Mouse (Mus musculus) lung, postnatal 10 days (tissue): Measurements from ENCODE around the gene Wdfy3.
"Not testable (repeated sequence)": the region's sequence is repeated elsewhere in the genome, so short reads cannot be mapped to it uniquely, and the experiment has no call there.

Experiments used
- DNase-seq: peaks from one replicate; pipeline ENCODE4 v3.0.0; 2021

Gene Wdfy3

DNA sequence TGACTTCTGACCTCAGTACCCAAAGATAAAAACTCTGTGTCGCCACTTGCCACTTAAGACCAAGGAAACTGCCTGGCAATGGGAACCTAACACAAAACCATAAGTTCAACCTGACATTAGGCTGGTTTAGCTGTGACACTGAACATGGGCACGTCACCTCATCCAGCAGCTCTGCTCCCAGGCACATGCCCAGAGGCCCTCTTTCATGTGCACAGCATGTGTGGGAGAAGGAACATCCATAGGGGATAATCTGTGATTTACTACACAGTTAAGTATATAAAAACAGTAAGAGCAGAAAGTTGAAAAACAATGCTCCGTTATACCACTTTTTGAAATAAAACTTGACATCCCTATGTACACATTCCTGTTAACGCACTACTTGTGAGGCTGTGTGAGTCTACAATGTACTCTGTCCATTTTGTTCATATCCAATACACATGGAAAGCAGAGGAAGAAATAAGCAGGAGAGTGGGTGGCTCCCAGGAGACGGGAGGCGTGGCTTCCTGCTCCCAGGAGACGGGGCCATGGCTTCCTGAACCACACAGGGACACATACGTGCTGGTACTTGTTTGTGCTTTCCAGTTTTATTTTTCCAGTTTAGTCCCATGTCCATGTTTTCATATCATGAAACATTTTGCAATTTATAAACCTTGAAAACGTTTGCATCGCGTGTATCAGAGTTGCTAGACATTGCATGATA lies 73.5 kb downstream of the Wdfy3 start:
- DNase-seq, result no peak

- DNase-seq, result no peak
These were observed 74.2 kb downstream of the Wdfy3 start for GRCm38 (mm10) chr5:101995451-101995995.

DNA sequence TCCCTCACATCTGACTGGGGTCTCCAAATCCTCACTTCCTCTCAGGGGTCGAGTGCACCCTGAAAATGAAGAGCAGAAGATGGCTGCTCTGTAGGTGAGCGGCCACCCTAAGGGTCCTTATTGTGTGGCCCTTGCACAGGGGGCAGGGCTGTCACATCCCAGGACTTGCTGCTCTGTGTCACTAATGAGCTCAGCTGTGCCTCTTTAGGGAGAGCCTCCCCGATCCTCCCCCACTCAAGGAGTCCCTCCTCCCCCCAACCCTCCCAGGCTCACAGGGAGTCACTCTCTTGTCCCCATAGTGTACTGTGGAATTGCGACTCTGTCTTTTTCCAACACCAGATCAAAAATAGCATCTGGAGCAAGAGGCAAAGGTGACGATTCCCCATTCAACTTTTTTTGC lies 75.7 kb downstream of the Wdfy3 start:
- DNase-seq, result no peak

DNA sequence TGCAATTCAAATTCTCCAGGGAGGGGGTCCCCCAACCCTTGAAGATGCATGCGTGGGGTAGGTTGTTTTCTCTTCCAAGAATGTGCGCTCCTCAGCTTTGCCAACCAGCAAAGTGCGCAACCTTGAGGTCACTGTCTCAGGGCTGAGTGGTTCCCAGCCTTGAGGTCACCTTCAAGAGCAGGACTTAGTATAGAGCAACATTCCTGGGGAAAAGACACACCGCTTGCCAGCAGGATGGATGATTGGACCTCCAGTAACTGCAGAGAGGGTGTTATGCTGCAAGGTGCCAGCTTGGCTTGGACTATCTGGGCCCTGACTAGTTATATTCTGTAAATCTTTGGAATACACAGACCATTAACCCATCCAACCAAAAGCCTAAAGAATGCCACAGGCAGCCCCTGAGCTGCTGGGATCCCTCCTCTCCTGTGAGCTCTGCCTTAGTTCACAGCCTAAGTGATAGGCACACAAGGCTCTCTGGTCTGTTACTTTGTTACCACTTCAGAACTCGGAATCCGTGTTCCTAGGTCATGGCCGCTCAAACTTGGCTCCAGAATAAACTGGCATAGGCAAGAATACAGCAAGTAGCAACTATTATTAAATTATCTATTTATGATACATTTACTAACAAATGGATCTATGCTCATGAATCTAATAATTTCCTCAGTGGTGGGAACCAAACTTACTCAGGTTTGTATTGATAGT lies 76.6 kb downstream of the Wdfy3 start:
- no peak for DNase-seq

GRCm38 (mm10) chr5:101990298-101990845 lies 79.3 kb downstream of the Wdfy3 start:
- DNase-seq, result peak; percentile 38

DNA sequence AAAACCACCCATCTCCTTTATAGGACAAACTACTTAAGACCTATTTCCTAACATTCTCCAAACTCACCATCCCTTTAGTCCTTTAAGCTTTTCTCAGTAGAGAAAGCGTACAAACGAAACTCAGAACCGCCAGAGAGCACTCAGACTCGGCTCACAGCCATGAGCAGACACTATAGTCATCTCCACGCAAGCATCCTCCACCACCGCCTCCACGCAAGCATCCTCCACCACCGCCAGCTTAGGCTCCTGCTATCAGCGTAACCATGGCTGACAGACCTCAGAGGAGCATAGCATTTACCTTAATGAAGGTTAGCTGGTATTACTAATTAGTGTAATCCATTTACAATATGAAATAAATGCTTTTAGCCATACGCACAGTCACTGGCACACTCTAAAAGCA lies 81.2 kb downstream of the Wdfy3 start:
- DNase-seq, result no peak

DNA sequence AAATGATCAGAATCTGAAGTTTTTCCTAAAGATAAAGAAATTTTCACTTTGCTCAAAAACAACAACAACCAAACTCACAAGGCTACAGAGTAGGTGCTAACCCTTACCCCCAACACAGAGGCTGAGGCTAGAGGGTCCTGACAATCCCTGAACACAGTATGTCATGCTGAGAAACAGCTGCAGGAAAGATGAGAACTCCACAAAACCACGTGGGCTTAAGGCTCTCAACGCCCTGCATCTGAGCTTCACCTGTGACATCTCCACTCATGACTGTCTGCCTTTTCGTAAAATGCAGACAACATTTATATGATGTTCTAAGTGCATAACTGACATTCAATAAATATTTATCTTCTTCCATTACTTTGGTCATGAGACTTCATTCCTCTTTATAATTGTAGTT lies 83.0 kb downstream of the Wdfy3 start:
- no peak for DNase-seq

DNA sequence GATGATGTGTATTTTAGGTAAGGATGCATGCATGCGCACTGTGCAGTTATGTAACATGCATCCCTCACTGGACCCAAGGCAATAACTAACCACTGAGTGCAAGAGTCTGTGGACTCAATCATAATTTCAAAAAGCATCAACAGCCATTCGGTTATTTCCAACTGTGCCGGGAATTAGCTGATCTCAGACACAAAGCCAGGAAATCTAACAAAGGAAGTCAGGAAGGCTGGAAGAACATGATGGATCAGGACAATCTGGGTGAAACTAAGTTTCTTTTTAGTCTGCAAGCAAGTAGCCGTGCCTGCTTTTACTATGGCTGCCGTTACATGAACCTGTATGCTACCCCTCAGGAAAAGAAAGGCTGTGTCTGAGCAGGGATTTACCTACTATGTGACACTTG lies 87.5 kb downstream of the Wdfy3 start:
- DNase-seq, result no peak

GRCm38 (mm10) chr5:101979594-101979993 lies 90.1 kb downstream of the Wdfy3 start:
- DNase-seq, result no peak

DNA sequence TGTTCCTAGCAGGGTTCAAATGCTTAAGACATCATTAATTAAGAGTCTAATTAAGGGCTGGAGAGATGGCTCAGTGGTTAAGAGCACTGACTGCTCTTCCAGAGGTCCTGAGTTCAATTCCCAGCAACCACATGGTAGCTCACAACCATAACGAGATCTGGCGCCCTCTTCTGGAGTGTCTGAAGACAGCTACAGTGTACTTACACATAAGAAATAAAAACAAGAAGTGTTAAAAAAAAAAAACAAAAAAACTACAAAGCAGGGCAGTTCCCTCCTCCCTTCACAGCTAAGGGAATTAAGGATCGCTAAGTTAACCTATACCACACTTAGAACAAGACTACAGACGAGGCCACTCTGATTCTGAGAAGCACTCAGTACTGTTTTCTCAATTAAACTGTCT lies 97.1 kb downstream of the Wdfy3 start:
- not testable (repeated sequence) for DNase-seq

- peak; percentile 62 for DNase-seq
These were observed 101.4 kb downstream of the Wdfy3 start for GRCm38 (mm10) chr5:101968153-101968851.

GRCm38 (mm10) chr5:101967832-101968152 lies 101.9 kb downstream of the Wdfy3 start:
- DNase-seq, result no peak

DNA sequence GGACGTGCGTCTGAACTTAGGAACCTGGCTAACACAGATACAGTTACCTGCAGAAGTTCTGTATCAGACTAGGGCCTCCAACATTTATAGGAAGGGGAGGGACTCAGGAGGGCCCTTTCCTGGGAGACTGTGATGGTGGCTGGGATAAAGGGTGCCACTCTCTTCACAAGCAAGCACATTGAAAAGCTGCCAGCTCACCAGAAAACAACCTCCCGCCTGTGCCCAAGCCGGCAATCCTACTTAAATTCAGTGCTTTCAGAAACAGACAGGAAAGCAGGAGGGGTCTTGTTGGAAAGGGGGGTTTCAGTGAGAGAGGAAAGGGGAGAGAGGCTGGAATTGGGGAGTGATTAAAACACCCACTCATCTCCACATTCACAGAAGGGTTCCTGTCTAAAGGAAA lies 106.9 kb downstream of the Wdfy3 start:
- DNase-seq, result no peak

DNA sequence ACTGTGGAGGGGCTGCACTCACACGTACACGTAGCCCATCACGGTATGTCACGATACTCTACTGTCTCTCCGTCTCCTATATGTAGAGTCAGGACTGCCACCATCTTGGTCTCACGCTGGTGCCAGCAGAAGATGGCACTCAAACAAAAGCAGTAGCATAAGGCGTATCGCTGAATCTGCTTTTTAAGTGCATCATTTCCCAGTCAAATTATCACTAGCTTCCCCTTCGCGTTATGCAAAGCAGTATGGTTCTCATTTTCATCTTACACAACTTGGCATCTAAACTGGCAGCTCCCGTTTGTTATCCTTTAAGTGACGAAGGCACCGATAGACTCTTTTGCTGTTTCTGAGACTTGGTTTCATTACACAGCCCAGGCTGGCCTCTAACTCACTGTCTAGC lies 110.4 kb downstream of the Wdfy3 start:
- DNase-seq, result no peak

- no peak for DNase-seq
These were observed 110.8 kb downstream of the Wdfy3 start for GRCm38 (mm10) chr5:101958941-101959340.

GRCm38 (mm10) chr5:101957419-101957818 lies 112.3 kb downstream of the Wdfy3 start:
- DNase-seq, result no peak

DNA sequence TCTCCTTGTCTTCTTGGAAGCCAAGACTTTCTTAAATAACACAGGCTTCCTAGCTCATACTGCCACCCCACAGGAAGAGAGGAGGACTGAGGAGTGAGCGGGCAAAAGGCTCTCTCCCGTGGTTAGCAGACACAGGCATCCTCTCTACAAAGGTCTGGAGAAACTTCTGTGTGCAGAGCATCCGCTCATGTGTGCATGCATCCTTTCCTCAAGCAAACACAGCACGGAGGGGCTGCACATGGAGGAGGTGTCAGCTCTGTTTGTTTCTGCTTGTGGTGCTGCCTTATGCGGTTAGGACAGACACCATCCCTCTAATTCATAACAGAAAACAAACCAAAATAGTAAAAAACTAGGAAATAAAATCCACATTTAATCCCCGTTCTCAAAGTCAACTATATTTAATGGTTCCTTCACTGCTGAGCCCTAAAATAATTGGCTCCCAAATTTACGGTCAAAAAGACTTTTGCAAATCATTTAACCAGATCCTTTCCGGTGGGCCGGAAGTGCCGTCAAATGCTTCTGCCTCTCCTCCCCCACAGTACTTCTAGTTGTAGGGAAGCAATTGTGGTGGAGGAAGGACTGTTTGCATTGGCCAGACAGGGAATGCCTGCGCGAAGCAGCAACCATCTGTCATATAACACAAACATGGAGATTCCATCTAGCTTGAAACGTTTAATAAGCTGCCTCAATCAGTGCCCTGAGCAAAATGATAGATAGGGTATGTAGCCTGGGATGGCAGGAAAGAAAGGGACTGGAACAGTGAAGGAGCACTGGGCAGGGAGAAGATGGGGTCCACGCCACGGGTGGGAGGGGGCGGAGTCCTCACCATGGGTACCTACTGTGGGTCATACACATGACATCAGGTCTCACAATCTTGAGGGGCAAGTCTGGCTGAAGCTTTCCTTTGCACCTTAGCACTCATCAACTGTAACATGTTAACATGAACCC lies 115.1 kb downstream of the Wdfy3 start:
- peak; percentile 42 for DNase-seq

DNA sequence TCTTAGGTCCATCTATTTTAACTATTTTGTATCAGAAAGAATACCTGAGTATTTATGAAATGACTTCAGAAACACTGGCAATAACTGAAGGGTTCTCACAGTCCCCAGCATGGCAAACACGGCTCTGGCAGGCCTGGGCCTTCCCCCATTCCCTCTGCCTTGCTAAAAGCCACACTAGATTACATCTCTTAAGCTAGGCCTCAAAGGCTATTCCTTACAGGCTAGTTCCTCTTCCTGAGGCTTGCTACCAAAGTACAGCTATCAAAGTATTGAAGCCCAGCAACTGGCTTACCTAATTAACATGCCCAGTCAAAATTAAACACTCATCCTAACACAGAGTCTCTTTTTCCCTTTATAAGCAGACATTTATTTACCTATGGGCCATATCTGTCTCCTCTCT lies 117.8 kb downstream of the Wdfy3 start:
- DNase-seq, result no peak

- no peak for DNase-seq
These were observed 120.4 kb downstream of the Wdfy3 start for GRCm38 (mm10) chr5:101949323-101949722.

GRCm38 (mm10) chr5:101948641-101949040 lies 121.1 kb downstream of the Wdfy3 start:
- no peak for DNase-seq

GRCm38 (mm10) chr5:101945731-101946130 lies 124.0 kb downstream of the Wdfy3 start:
- no peak for DNase-seq

DNA sequence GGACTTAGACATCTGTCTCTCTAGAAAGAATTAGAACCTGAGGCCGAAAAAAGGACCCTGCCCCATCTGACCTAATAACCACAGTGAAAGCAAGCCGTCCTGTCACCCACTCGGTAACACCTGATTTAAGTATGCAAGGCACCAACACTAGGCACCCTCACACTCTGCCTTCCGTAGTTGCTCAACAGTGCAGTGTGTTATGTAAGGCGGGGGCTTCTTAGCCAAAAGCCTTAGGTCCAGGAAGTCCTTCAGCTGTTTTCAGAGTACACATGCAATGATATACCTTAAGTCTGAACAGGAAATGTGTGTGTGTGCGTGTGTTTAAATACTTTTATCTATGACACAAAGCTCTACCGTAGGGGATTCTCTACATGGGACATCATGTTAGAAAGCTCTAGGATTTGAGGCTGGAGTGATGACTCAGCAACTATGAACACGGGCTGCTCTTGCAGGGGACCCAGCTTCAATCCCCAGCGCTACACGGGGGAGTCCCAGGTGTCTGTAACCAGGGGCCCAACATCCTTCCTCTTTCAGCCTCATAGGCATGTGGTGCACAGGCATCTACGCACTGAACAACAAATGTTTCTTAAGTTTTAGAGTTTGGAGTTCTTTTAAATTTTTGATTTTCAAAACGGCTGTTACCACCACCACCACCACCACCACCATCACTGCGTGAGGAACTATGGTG lies 131.7 kb downstream of the Wdfy3 start:
- DNase-seq, result peak; percentile 43
